Mouse (Mus musculus) telencephalon, adult 2 months (tissue): Measurements from ENCODE around the gene Plekhs1.

ENCODE experiments used
- DNase-seq: peaks from one replicate; pipeline ENCODE4 v3.0.0-alpha.2; 2011; ENCODE audit warnings: low read depth, low spot score

Plekhs1 gene

GRCm38 (mm10) chr19:56461522-56462101, at the start of gene Plekhs1:
Gene Plekhs1 (plus strand): TSS chr19:56461640.
- no peak for DNase-seq

GRCm38 (mm10) chr19:56418404-56418803, 43.0 kb upstream of the Plekhs1 start:
- no peak for DNase-seq

GRCm38 (mm10) chr19:56419452-56419851, 42.0 kb upstream of the Plekhs1 start:
- DNase-seq: no peak

GRCm38 (mm10) chr19:56420345-56420744, 41.1 kb upstream of the Plekhs1 start:
- DNase-seq: no peak

GRCm38 (mm10) chr19:56422476-56423338, 38.7 kb upstream of the Plekhs1 start:
- DNase-seq: peak; percentile 81

GRCm38 (mm10) chr19:56423370-56423769, 38.1 kb upstream of the Plekhs1 start:
- peak; percentile 62 for DNase-seq

GRCm38 (mm10) chr19:56424606-56425395, 36.6 kb upstream of the Plekhs1 start:
- no peak for DNase-seq

GRCm38 (mm10) chr19:56425492-56425891, 35.9 kb upstream of the Plekhs1 start:
- DNase-seq: no peak

GRCm38 (mm10) chr19:56430369-56430768, 31.1 kb upstream of the Plekhs1 start:
- DNase-seq: no peak

- no peak for DNase-seq
Measured at GRCm38 (mm10) chr19:56432706-56433105, 28.7 kb upstream of the Plekhs1 start.

GRCm38 (mm10) chr19:56433581-56433980, 27.9 kb upstream of the Plekhs1 start:
- no peak for DNase-seq

- no peak for DNase-seq
Measured at GRCm38 (mm10) chr19:56436380-56436779, 25.1 kb upstream of the Plekhs1 start.

GRCm38 (mm10) chr19:56438357-56439071, 22.9 kb upstream of the Plekhs1 start:
- DNase-seq: no peak

- DNase-seq: no peak
Measured at GRCm38 (mm10) chr19:56439072-56439434, 22.4 kb upstream of the Plekhs1 start.

GRCm38 (mm10) chr19:56443445-56443844, 18.0 kb upstream of the Plekhs1 start:
- DNase-seq: no peak

- DNase-seq: no peak
Measured at GRCm38 (mm10) chr19:56448784-56449183, 12.7 kb upstream of the Plekhs1 start.

- no peak for DNase-seq
Measured at GRCm38 (mm10) chr19:56449537-56449936, 11.9 kb upstream of the Plekhs1 start.

GRCm38 (mm10) chr19:56450892-56451291, 10.5 kb upstream of the Plekhs1 start:
- peak; percentile 57 for DNase-seq

GRCm38 (mm10) chr19:56451867-56452266, 9.6 kb upstream of the Plekhs1 start:
- DNase-seq: peak; percentile 23

- peak; percentile 57 for DNase-seq
Measured at GRCm38 (mm10) chr19:56452421-56452820, 9.0 kb upstream of the Plekhs1 start.

- DNase-seq: no peak
Measured at GRCm38 (mm10) chr19:56454862-56455261, 6.6 kb upstream of the Plekhs1 start.

- DNase-seq: no peak
Measured at GRCm38 (mm10) chr19:56455369-56455768, 6.1 kb upstream of the Plekhs1 start.
